Mouse (Mus musculus) neutrophil, adult 59 days (primary cell): ENCODE results near the gene Klrc3. TPM values are rescaled to one million over a fixed set of nuclear protein-coding genes. Genes with fewer than 3 reads are reported as not detected.

Experiments used
- total RNA-seq, 2 experiments: library from RNA; stranded (reverse); gene quantifications; 1 replicate in 1 of 2; 2 replicates in 1 of 2; pipeline ENCODE4 v1.2.4; 2023

Klrc3 gene
- not detected for total RNA-seq

GRCm38 (mm10) chr6:129643237-129643636 is at the start of gene Klrc3:
Gene Klrc3, minus strand, starts transcription at chr6:129643337.

GRCm38 (mm10) chr6:129678873-129679272 is 35.7 kb upstream of the Klrc3 start, which contains the start of gene Klrc1:
Gene Klrc1, minus strand, starts transcription at chr6:129678973.

GRCm38 (mm10) chr6:129660589-129660988 is 17.5 kb upstream of the Klrc3 start, which contains the start of gene Klrc2:
Gene Klrc2, minus strand, starts transcription at chr6:129660689.

GRCm38 (mm10) chr6:129623735-129624134 is 19.4 kb downstream of the Klrc3 start, which contains the start of gene Klrk1:
Gene Klrk1, minus strand, starts transcription at chr6:129623864.

GRCm38 (mm10) chr6:129591508-129591907 is 51.6 kb downstream of the Klrc3 start, which contains the start of gene Klrd1:
Gene Klrd1, plus strand, starts transcription at chr6:129591782.

Other genes starting within 250 kb of the Klrc3 start
- 10 to 100 TPM; 10.9 TPM for gene Clec1b, start 246.0 kb downstream of the Klrc3 start, total RNA-seq
- gene Clec9a, start 234.5 kb downstream of the Klrc3 start, total RNA-seq: 1 to 10 TPM; 1.6 to 3.2 TPM
- under 1 TPM; 0.11 to 0.18 TPM for gene Clec1a, start 191.3 kb downstream of the Klrc3 start, total RNA-seq
- 10 to 100 TPM; 24.7 to 29.3 TPM for gene Olr1, start 136.2 kb downstream of the Klrc3 start, total RNA-seq
- gene Tmem52b, start 130.8 kb downstream of the Klrc3 start, total RNA-seq: 1 to 10 TPM; 1.1 to 2.2 TPM
- 10 to 100 TPM; 23.7 to 25.7 TPM for gene Gabarapl1, start 110.2 kb downstream of the Klrc3 start, total RNA-seq
- gene Klre1, start 65.4 kb downstream of the Klrc3 start, total RNA-seq: not detected
- gene Klrd1, start 51.6 kb downstream of the Klrc3 start, total RNA-seq: under 1 TPM in 1 of 2 experiments, not detected in 1; 0.86 TPM
- 1 to 10 TPM; 1.7 to 3.0 TPM for gene Klrk1, start 19.5 kb downstream of the Klrc3 start, total RNA-seq
- gene Klrc2, start 17.4 kb upstream of the Klrc3 start, total RNA-seq: not detected
- gene Klrc1, start 35.6 kb upstream of the Klrc3 start, total RNA-seq: not detected
- gene Klri1, start 73.8 kb upstream of the Klrc3 start, total RNA-seq: under 1 TPM in 1 of 2 experiments, not detected in 1; 0.44 TPM
- not detected for gene Klri2, start 97.1 kb upstream of the Klrc3 start, total RNA-seq
- not detected for gene Gm156, start 140.9 kb upstream of the Klrc3 start, total RNA-seq
- gene Gm17631, start 219.3 kb upstream of the Klrc3 start, total RNA-seq: not detected
- 10 to 100 TPM; 55.4 to 59.7 TPM for gene Klra17, start 233.3 kb upstream of the Klrc3 start, total RNA-seq